Mouse (Mus musculus) retina, postnatal 1 day (tissue): ENCODE measurements around the gene Car15.
A peak's percentile ranks its signal among the peaks of the same experiment; 100 is the strongest.

Source experiments
- DNase-seq: peaks from one replicate; pipeline ENCODE4 v3.0.0-alpha.2; 2012

Car15 gene

DNA sequence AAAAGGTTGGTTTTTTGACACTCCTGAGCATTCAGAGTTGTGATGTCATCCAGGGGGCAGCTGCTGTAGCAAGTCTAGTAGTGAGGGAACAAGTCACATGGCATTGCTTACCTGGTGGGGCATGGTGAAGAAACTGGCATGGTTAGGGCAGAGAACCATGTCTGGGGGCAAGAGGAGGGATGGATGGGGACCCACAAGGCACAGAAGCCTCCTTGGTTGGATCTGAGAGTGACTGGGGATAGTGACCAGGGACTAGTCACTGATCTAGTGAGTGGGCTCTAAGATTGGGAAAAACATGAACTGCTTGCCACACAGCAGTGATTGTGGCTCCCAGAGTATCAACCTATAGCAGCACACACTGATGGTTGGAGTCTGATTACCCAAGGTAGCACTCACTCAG is 38.6 kb downstream of the Car15 start:
- DNase-seq = no peak

DNA sequence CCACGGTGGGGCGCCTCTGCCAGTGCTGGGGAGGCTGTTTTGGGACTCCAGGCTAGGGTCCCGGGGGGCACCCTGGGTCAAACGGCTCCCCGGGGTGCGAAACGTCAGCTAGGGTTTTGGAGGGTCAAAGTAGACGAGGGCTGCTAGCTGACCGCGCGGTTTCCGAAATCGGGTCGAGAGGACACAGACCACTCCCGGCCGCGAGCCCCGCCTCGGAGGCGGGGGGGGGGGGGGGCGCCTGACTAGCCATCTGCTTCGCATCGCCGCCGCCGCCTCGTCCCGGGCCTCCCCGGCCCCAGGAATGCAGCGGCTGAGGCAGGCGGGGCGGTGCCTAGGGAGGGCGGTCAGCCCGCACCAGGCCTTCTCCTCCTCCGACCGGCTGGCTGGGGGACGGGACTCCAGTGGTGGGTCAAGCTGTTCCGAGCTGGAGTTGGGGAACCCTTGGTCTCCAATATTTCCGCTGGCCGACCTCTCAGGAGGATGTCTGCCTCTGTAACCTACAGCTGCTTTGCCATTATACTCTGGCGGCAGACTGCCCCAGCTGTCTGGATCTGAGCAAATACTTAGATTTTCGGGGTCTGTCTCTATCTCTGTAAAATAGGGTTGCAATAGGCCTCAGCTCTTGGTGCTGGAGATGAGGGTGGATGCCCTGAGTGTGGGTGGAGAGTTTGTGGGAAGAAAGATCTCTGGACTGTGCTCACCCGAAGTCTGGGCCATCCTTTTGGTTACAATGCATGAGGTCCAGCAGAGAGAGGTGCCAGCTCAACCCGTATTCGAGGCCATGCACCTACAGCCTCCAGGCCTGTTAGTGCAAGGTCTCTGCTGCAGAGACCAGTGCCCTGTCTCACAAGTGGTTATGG is 39.6 kb downstream of the Car15 start:
- peak; percentile 63 for DNase-seq

DNA sequence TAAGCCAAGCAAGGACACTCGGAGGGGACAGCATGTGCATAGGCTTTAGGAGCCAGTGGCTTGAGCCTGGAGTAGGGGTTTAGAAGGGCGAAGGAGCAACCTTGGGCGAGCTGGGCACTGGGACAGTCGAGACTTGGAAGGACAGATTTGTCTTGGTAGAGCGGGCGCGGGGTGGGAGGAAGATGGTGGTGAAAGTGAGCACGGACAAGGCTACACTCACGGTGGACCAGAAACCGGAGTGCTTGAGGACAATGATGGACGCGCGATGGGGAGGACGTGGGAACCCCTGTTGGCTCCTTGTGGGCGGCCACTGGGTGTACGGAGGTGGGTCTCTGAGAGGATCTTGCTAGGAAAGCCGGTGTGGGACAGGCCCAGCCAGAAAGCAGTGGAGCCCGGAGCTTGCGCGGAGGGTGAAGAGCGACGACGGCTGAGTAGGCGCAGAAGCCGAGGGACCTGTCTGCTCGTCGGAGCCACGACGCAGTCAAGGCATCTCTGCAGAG is 40.3 kb downstream of the Car15 start:
- DNase-seq = peak; percentile 39

GRCm38 (mm10) chr16:17796971-17797811 is 41.0 kb downstream of the Car15 start, which contains the start of gene Scarf2:
Gene Scarf2 (plus strand): TSS chr16:17797282.
- peak; percentile 51 for DNase-seq

DNA sequence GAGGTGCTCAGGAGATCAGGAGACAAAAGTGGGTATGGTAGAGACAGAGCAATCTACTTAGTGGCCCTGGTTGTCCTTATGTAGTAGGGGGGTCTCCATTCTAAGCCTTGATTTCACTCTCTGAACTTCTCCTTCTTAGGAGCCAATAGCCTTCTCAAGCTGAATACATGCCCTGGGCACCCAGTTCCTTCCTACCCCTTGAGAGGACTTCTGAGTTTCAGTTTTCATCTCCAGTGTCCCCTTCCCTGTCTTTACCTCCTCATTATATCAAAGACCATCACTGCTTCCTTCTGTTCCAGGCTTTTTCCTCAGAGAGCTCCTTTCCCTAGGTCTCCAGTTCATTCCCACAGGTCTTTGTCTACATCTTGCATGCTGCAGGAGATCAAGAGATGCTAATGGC is 41.6 kb downstream of the Car15 start:
- no peak for DNase-seq

GRCm38 (mm10) chr16:17795643-17796042 is 42.5 kb downstream of the Car15 start:
- no peak for DNase-seq

DNA sequence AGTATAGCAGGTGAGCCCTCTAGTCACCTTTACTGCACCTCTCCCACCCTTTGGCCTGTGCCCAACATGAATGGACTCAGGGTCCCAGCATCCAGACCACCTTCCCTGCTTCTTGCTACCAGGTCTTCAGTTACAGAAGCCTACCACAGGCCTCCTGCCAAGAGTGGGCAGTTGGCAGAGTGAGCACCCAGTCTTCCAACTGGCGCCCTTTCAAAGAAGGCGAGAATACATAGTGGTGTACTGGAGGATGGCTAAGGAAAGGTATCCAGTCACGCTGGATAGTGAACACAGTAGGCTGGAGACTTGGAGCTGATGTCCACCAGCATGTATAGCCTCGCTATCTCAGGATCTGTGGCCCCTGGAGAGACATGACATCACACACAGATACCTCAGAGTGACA is 44.1 kb downstream of the Car15 start:
- no peak for DNase-seq

- no peak for DNase-seq
These were observed 45.4 kb downstream of the Car15 start for GRCm38 (mm10) chr16:17792728-17793127.

DNA sequence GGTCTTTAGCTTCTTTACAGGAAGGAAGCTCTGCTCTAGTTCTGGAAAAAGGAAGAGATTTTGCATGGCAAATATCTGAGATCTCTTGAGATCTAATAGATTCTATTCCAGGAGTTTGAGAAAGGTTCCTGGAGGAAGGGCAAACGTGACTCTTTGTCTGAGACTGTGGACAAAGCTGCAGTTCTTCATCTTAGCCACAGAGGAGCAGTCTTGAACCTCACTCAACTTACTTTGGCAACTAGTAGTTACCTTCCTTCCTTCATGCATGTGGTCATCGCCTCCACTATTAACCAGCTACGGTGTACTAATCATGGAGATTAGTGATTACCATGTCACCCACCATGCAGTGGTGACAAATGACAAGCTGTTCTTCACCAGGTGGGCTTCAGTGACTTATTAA is 52.8 kb downstream of the Car15 start:
- DNase-seq = no peak
